Mouse (Mus musculus) CD8-positive naive resting alpha-beta T cell, adult 2 months (primary cell): ENCODE measurements around the gene Kank1.

Source experiments
- DNase-seq, 2 experiments: peaks; one replicate each; pipeline ENCODE4 v3.0.0; 2022; ENCODE audit warnings: low read depth in 2 of 2, low spot score in 2 of 2

Gene Kank1

GRCm38 (mm10) chr19:25360571-25361029 is 123.8 kb downstream of the Kank1 start:
- no peak for DNase-seq

- DNase-seq: no peak
These were observed 125.2 kb downstream of the Kank1 start for GRCm38 (mm10) chr19:25361956-25362355.

- DNase-seq: no peak
These were observed 128.9 kb downstream of the Kank1 start for GRCm38 (mm10) chr19:25365698-25366097.

- DNase-seq: no peak
These were observed 129.8 kb downstream of the Kank1 start for GRCm38 (mm10) chr19:25366620-25367019.

GRCm38 (mm10) chr19:25370428-25370827 is 133.7 kb downstream of the Kank1 start:
- no peak for DNase-seq

GRCm38 (mm10) chr19:25372794-25373193 is 136.0 kb downstream of the Kank1 start:
- no peak for DNase-seq

GRCm38 (mm10) chr19:25373594-25373993 is 136.8 kb downstream of the Kank1 start:
- DNase-seq: no peak

- DNase-seq: no peak
These were observed 137.4 kb downstream of the Kank1 start for GRCm38 (mm10) chr19:25374191-25374590.

GRCm38 (mm10) chr19:25374926-25375325 is 138.2 kb downstream of the Kank1 start:
- DNase-seq: no peak

GRCm38 (mm10) chr19:25376871-25377270 is 140.1 kb downstream of the Kank1 start:
- no peak for DNase-seq

- no peak for DNase-seq
These were observed 143.9 kb downstream of the Kank1 start for GRCm38 (mm10) chr19:25380675-25381074.

GRCm38 (mm10) chr19:25381972-25382371 is 145.2 kb downstream of the Kank1 start:
- no peak for DNase-seq

GRCm38 (mm10) chr19:25382494-25382893 is 145.7 kb downstream of the Kank1 start:
- DNase-seq: no peak

GRCm38 (mm10) chr19:25383386-25384146 is 146.8 kb downstream of the Kank1 start:
- DNase-seq: no peak

GRCm38 (mm10) chr19:25385981-25386380 is 149.2 kb downstream of the Kank1 start:
- DNase-seq: no peak

GRCm38 (mm10) chr19:25386679-25387470 is 150.1 kb downstream of the Kank1 start:
- DNase-seq: no peak

- no peak for DNase-seq
These were observed 151.1 kb downstream of the Kank1 start for GRCm38 (mm10) chr19:25387902-25388301.

- DNase-seq: no peak
These were observed 155.4 kb downstream of the Kank1 start for GRCm38 (mm10) chr19:25392135-25392534.

- no peak for DNase-seq
These were observed 158.3 kb downstream of the Kank1 start for GRCm38 (mm10) chr19:25395035-25395434.

- no peak for DNase-seq
These were observed 160.0 kb downstream of the Kank1 start for GRCm38 (mm10) chr19:25396709-25397266.

GRCm38 (mm10) chr19:25399511-25400211 is 162.9 kb downstream of the Kank1 start:
- DNase-seq: no peak
